8 mouse cellular contexts compared by ENCODE assay signal in genomic region chr11:60811054-60811460, GRCm38 (mm10). TPM values are rescaled to one million over a fixed set of nuclear protein-coding genes. Genes with fewer than 3 reads are reported as not detected.
DNase-seq lines count a peak whose midpoint lies in the region; ATAC-seq and TF ChIP-seq lines count a peak whose summit lies in the region.

No protein-coding gene starts in this region.

- H3ac ChIP-seq in myocyte (ENCODE audit: control insufficient read depth, insufficient read length): no peak overlapping the region

- H3K9me3 ChIP-seq in heart, embryonic 10.5 days: no peaks in the 10 kb centered on the region
- H3K9me3 ChIP-seq in kidney, embryonic 15.5 days (replicated peaks): no peaks in the 10 kb centered on the region

- peaks cover 26% of the 10 kb centered on the region; the same call in 1 of the 2 replicates for H3K79me2 ChIP-seq in liver, adult 2 months (ENCODE audit: control insufficient read depth, insufficient read depth, low read length)
- no peaks in the 10 kb centered on the region for H3K79me2 ChIP-seq in myocyte (ENCODE audit: control insufficient read depth, insufficient read depth)

- TF ChIP-seq POLR2A in liver, adult 2 months (IDR thresholded peaks at IDR 0.05; ENCODE audit: extremely low read depth, insufficient read depth, low read length): peak; percentile 84
- peak; percentile 41 for TF ChIP-seq POLR2A in myocyte (IDR thresholded peaks at IDR 0.05; ENCODE audit: insufficient read length, low read depth)

- DNase-seq in B cell, adult 2 months: peak; percentile 93 to 94
- peak; percentile 93 for DNase-seq in brain, adult 2 months (ENCODE audit: low read depth, low spot score)
- peak; percentile 99 for DNase-seq in heart, embryonic 10.5 days (ENCODE audit: low spot score)
- peak; percentile 94 for DNase-seq in liver, adult 2 months (ENCODE audit: extremely low read depth, low read depth, low spot score)
- DNase-seq in splenic B cell, adult 2 months (ENCODE audit: low read depth, low spot score): peak; percentile 94

- H3K27ac ChIP-seq in heart, embryonic 10.5 days: peak overlapping the region; percentile 84
- H3K27ac ChIP-seq in kidney, embryonic 15.5 days: peak overlapping the region; percentile 72
- peak overlapping the region; percentile 94 for H3K27ac ChIP-seq in liver, adult 2 months (replicated peaks; ENCODE audit: insufficient read depth, low read depth, low read length)

- H3K4me3 ChIP-seq in heart, embryonic 10.5 days: peak overlapping the region; percentile 64
- peak overlapping the region; percentile 59 for H3K4me3 ChIP-seq in kidney, embryonic 15.5 days (replicated peaks)
- H3K4me3 ChIP-seq in liver, adult 2 months (ENCODE audit: insufficient read depth, low read depth, low read length): peak overlapping the region; percentile 70
- peak overlapping the region; percentile 46 for H3K4me3 ChIP-seq in myocyte

- no peaks in the 10 kb centered on the region for H3K27me3 ChIP-seq in heart, embryonic 10.5 days (ENCODE audit: insufficient read depth, poor library complexity, severe bottlenecking)
- no peaks in the 10 kb centered on the region for H3K27me3 ChIP-seq in kidney, embryonic 15.5 days
- H3K27me3 ChIP-seq in liver, adult 2 months (ENCODE audit: control insufficient read depth, insufficient read depth, low read length): no peaks in the 10 kb centered on the region
- no peaks in the 10 kb centered on the region for H3K27me3 ChIP-seq in myocyte (ENCODE audit: control insufficient read depth, insufficient read depth, insufficient read length)
- no peaks in the 10 kb centered on the region for H3K27me3 ChIP-seq in splenic B cell, adult 2 months (ENCODE audit: control insufficient read depth, insufficient read depth, low read length, poor library complexity, severe bottlenecking)

- TF ChIP-seq CTCF in liver, adult 2 months (IDR thresholded peaks at IDR 0.05; ENCODE audit: low read depth, low read length): no peak

- peak overlapping the region; percentile 48 for H3K9ac ChIP-seq in kidney, embryonic 15.5 days
- H3K9ac ChIP-seq in liver, adult 2 months (ENCODE audit: low read depth, low read length): peak overlapping the region; percentile 85

- peaks cover 29% of the 10 kb centered on the region for H3K4me1 ChIP-seq in heart, embryonic 10.5 days
- peaks cover 33% of the 10 kb centered on the region for H3K4me1 ChIP-seq in kidney, embryonic 15.5 days
- peaks cover 19% of the 10 kb centered on the region for H3K4me1 ChIP-seq in liver, adult 2 months (ENCODE audit: control insufficient read depth, insufficient read depth, low read length)

- WGBS in heart, embryonic 10.5 days: under 1% methylated on average over 29 of the region's 29 CpGs
- WGBS in kidney, embryonic 15.5 days: under 1% methylated on average over 29 of the region's 29 CpGs
- under 1% methylated on average over 29 of the region's 29 CpGs for WGBS in liver, adult 2 months

- ATAC-seq in erythroblast, adult 5-6 weeks (replicated peaks; ENCODE audit: low FRiP score, poor library complexity, severe bottlenecking): peak; percentile 92
- ATAC-seq in kidney, embryonic 15.5 days (replicated peaks; ENCODE audit: low FRiP score): peak; percentile 97

- H3K36me3 ChIP-seq in heart, embryonic 10.5 days: peaks cover 3% of the 10 kb centered on the region; the same call in 1 of the 2 replicates
- H3K36me3 ChIP-seq in kidney, embryonic 15.5 days: 0 out of 2 replicates have a peak, but pooled peaks cover 3% of the 10 kb centered on the region
- peaks cover 5% of the 10 kb centered on the region for H3K36me3 ChIP-seq in liver, adult 2 months (ENCODE audit: control insufficient read depth, insufficient read depth, low read length)
- H3K36me3 ChIP-seq in myocyte (ENCODE audit: control insufficient read depth, insufficient read depth): no peaks in the 10 kb centered on the region
- H3K36me3 ChIP-seq in splenic B cell, adult 2 months (ENCODE audit: control insufficient read depth, insufficient read depth, low read length, poor library complexity, severe bottlenecking): no peaks in the 10 kb centered on the region

- peak overlapping the region; percentile 90 for H3K4me2 ChIP-seq in kidney, embryonic 15.5 days
- peak overlapping the region; percentile 99 for H3K4me2 ChIP-seq in myocyte (ENCODE audit: low read depth)

TF ChIP-seq in myocyte, 11 proteins besides CTCF, POLR2A, EP300 and RAD21:
- TF ChIP-seq MYOG (IDR thresholded peaks at IDR 0.05; ENCODE audit: control insufficient read depth in 1 of 3, insufficient read depth in 1 of 3, insufficient read length in 2 of 3, low read depth in 2 of 3): no peak
- TF ChIP-seq MYOD1 (IDR thresholded peaks at IDR 0.05; ENCODE audit: control insufficient read depth in 1 of 3, insufficient read length in 2 of 3, low read depth in 2 of 3): no peak
- TF ChIP-seq CEBPB (IDR thresholded peaks at IDR 0.05; ENCODE audit: insufficient read depth, poor library complexity, severe bottlenecking): no peak
- TF ChIP-seq TCF12 (IDR thresholded peaks at IDR 0.05; ENCODE audit: insufficient read depth, poor library complexity, severe bottlenecking): no peak
- peak; percentile 93 for TF ChIP-seq E2F4 (IDR thresholded peaks at IDR 0.05; ENCODE audit: insufficient read depth)
- peak; percentile 92 for TF ChIP-seq MAX (IDR thresholded peaks at IDR 0.05; ENCODE audit: low read depth)
- TF ChIP-seq TCF3 (IDR thresholded peaks at IDR 0.05; ENCODE audit: insufficient read length, low read depth): no peak
- no peak for TF ChIP-seq REST (IDR thresholded peaks at IDR 0.05; ENCODE audit: insufficient read depth, insufficient read length)
- TF ChIP-seq POLR2AphosphoS2 (IDR thresholded peaks at IDR 0.05; ENCODE audit: insufficient read length, low read depth): peak; percentile 24
- TF ChIP-seq USF1 (IDR thresholded peaks at IDR 0.05; ENCODE audit: low read depth): peak; percentile 95
- TF ChIP-seq SRF (IDR thresholded peaks at IDR 0.05; ENCODE audit: control insufficient read depth, insufficient read length, low read depth): peak; percentile 97
TF ChIP-seq in myocyte: peak in this region for 5.

RNA-seq across cellular contexts. Expression of gene Shmt1, which starts 0.5 kb away (rescaled TPM):
- total RNA-seq in erythroblast, adult 5-6 weeks (2015; ENCODE audit: low replicate concordance): 1.5 and 5.4 TPM in 2 replicates
- total RNA-seq in erythroblast, adult 5-6 weeks (2017; ENCODE audit: low replicate concordance): 5.3 and 10.9 TPM in 2 replicates
- polyA plus RNA-seq in heart, embryonic 10.5 days (2016; fragmentation: Nextera tagmentation; extraction: Ambion mirVana): 60.9 and 82.5 TPM in 2 replicates
- polyA plus RNA-seq in kidney, embryonic 15.5 days (2015; fragmentation: Nextera tagmentation; extraction: Ambion mirVana): 72.5 and 79.3 TPM in 2 replicates
- 162 and 214 TPM in 2 replicates for total RNA-seq in liver, adult 2 months (2014; rRNA removed)
- polyA plus RNA-seq in liver, adult 2 months (2012; rRNA removed): 239 and 306 TPM in 2 replicates
- polyA plus RNA-seq in myocyte (2012; fragmentation: generic; extraction: Trizol): 6.6 TPM

RNA-seq across cellular contexts. Expression of gene Dhrs7b, which starts 19.4 kb away (rescaled TPM):
- 2.3 TPM in 1 of 2 replicates, not detected in the other for total RNA-seq in erythroblast, adult 5-6 weeks (2015; ENCODE audit: low replicate concordance)
- 1.4 and 4.7 TPM in 2 replicates for total RNA-seq in erythroblast, adult 5-6 weeks (2017; ENCODE audit: low replicate concordance)
- 36.6 and 40.9 TPM in 2 replicates for polyA plus RNA-seq in heart, embryonic 10.5 days (2016; fragmentation: Nextera tagmentation; extraction: Ambion mirVana)
- 36.0 and 38.2 TPM in 2 replicates for polyA plus RNA-seq in kidney, embryonic 15.5 days (2015; fragmentation: Nextera tagmentation; extraction: Ambion mirVana)
- 23.5 and 28.8 TPM in 2 replicates for total RNA-seq in liver, adult 2 months (2014; rRNA removed)
- 15.0 and 15.5 TPM in 2 replicates for polyA plus RNA-seq in liver, adult 2 months (2012; rRNA removed)
- polyA plus RNA-seq in myocyte (2012; fragmentation: generic; extraction: Trizol): 51.2 TPM

RNA-seq across cellular contexts. Expression of gene Smcr8, which starts 33.7 kb away (rescaled TPM):
- 10.0 and 11.3 TPM in 2 replicates for total RNA-seq in erythroblast, adult 5-6 weeks (2015; ENCODE audit: low replicate concordance)
- total RNA-seq in erythroblast, adult 5-6 weeks (2017; ENCODE audit: low replicate concordance): 3.5 and 5.6 TPM in 2 replicates
- 6.5 and 6.7 TPM in 2 replicates for polyA plus RNA-seq in heart, embryonic 10.5 days (2016; fragmentation: Nextera tagmentation; extraction: Ambion mirVana)
- 6.3 and 6.8 TPM in 2 replicates for polyA plus RNA-seq in kidney, embryonic 15.5 days (2015; fragmentation: Nextera tagmentation; extraction: Ambion mirVana)
- total RNA-seq in liver, adult 2 months (2014; rRNA removed): 9.3 and 12.8 TPM in 2 replicates
- polyA plus RNA-seq in liver, adult 2 months (2012; rRNA removed): 6.2 and 7.7 TPM in 2 replicates
- 9.2 TPM for polyA plus RNA-seq in myocyte (2012; fragmentation: generic; extraction: Trizol)

RNA-seq across cellular contexts. Expression of gene Top3a, which starts 33.9 kb away (rescaled TPM):
- total RNA-seq in erythroblast, adult 5-6 weeks (2015; ENCODE audit: low replicate concordance): 5.6 and 7.1 TPM in 2 replicates
- 4.5 and 11.9 TPM in 2 replicates for total RNA-seq in erythroblast, adult 5-6 weeks (2017; ENCODE audit: low replicate concordance)
- polyA plus RNA-seq in heart, embryonic 10.5 days (2016; fragmentation: Nextera tagmentation; extraction: Ambion mirVana): 16.0 and 17.8 TPM in 2 replicates
- 17.3 TPM in 2 replicates for polyA plus RNA-seq in kidney, embryonic 15.5 days (2015; fragmentation: Nextera tagmentation; extraction: Ambion mirVana)
- 3.3 and 3.4 TPM in 2 replicates for total RNA-seq in liver, adult 2 months (2014; rRNA removed)
- 3.4 and 3.8 TPM in 2 replicates for polyA plus RNA-seq in liver, adult 2 months (2012; rRNA removed)
- polyA plus RNA-seq in myocyte (2012; fragmentation: generic; extraction: Trizol): 5.7 TPM

Comparison
In these comparisons a context has a peak if more than half of its experiments do, and no peak if none do; other contexts are left out.
1. Peak in every context shown above with its lines: DNase-seq, ATAC-seq, H3K4me3 ChIP-seq and H3K27ac ChIP-seq.